Mouse (Mus musculus) kidney, postnatal 0 days (tissue): Measurements from ENCODE around the gene Hspa1l. TPM values are rescaled to one million over a fixed set of nuclear protein-coding genes. Genes with fewer than 3 reads are reported as not detected.
"Not testable (repeated sequence)": the region's sequence is repeated elsewhere in the genome, so short reads cannot be mapped to it uniquely, and the experiment has no call there.

Experiments used
- ATAC-seq: fragments of 200-750 bp; cut with Nextera tagmentation; replicated peaks from 2 replicates; pipeline ENCODE4 v1.8.0; 2017; ENCODE audit warnings: low read depth, moderate number of reproducible peaks, moderate TSS enrichment, moderate library complexity; ENCODE audit not compliant: low FRiP score
- DNase-seq: peaks from one replicate; pipeline ENCODE4 v3.0.0-alpha.2; 2016; ENCODE audit warnings: low spot score
- H3K27ac ChIP-seq: fragments of 300-500 bp; sonication (generic); 2 replicates; pipeline ENCODE4 v1.5.1; 2014; ENCODE audit warnings: mild to moderate bottlenecking
- H3K27me3 ChIP-seq: fragments of 300-500 bp; sonication (generic); 2 replicates; pipeline ENCODE4 v1.6.1; 2014; ENCODE audit warnings: low read length, mixed read lengths; ENCODE audit not compliant: insufficient read depth
- H3K36me3 ChIP-seq: fragments of 300-500 bp; sonication (generic); 2 replicates; pipeline ENCODE4 v1.6.1; 2014; ENCODE audit warnings: low read length, mixed read lengths; ENCODE audit not compliant: insufficient read depth
- H3K4me1 ChIP-seq: fragments of 300-500 bp; sonication (generic); replicated peaks from 2 replicates; pipeline ENCODE4 v1.6.1; 2014; ENCODE audit warnings: antibody characterized with exemption, low read length, mixed read lengths; ENCODE audit not compliant: insufficient read depth
- H3K4me2 ChIP-seq: fragments of 300-500 bp; sonication (generic); 2 replicates; pipeline ENCODE4 v1.6.1; 2014; ENCODE audit warnings: mild to moderate bottlenecking, low read length, moderate library complexity, mixed read lengths
- H3K4me3 ChIP-seq: fragments of 300-500 bp; sonication (generic); replicated peaks from 2 replicates; pipeline ENCODE4 v1.5.1; 2014; ENCODE audit warnings: low read depth, low read length
- H3K9ac ChIP-seq: fragments of 300-500 bp; sonication (generic); 2 replicates; pipeline ENCODE4 v1.6.1; 2014; ENCODE audit warnings: low read depth, low read length
- H3K9me3 ChIP-seq: fragments of 300-500 bp; sonication (generic); replicated peaks from 2 replicates; pipeline ENCODE4 v1.6.1; 2016; ENCODE audit warnings: low read length, inconsistent platforms, mixed read lengths
- CTCF ChIP-seq: IDR thresholded peaks from 2 replicates; pipeline ENCODE4 v1.5.1; 2016; ENCODE audit warnings: antibody characterized with exemption, low read depth, mild to moderate bottlenecking, moderate library complexity
- WGBS: fragments of 180-500 bp; shearing (Covaris S2); extraction: QIAGEN DNeasy Blood & Tissue Kit; methylation state at CpG from one replicate; pipeline ENCODE4 v1.1.7; 2014; 5-methylcytosine and 5-hydroxymethylcytosine counted together
- polyA plus RNA-seq: library from polyadenylated mRNA; unstranded; fragments of >200 nt; fragmentation: Nextera tagmentation; extraction: Ambion mirVana; gene quantifications from 2 replicates; pipeline ENCODE4 v1.2.1, GENCODE M21; 2015

The Hspa1l gene
- polyA plus RNA-seq, 1 experiment from 2014 or later = 0.72 TPM

DNA sequence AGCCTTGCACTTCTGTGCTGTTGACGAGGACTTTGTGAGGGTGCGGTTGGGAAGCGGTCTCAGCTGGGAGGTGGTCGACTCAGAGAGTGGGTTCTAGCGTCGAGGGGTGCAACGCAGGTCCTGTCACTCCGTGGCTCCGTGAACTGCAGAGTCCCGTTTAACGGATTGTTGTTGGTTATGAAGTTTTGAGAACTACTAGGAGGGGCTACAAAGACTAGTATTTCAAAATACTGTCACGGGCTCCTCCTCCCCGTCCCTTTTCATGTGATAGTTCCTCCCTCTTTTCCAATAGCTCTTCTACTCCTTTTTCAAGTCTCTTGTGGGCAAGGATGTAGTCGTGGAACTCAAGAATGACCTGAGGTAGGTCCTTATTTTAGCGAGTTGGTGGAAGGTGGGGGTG is 9.8 kb downstream of the Hspa1l start:
- WGBS = under 1% methylated on average over 15 of the region's 15 CpGs
- Histone ChIP-seq H3K36me3 (peaks cover 13% of the 10 kb centered on the region), H3K9me3 (no peaks in the 10 kb centered on the region), H3K9ac (peak overlapping the region; percentile 80), H3K4me1 (0 out of 2 replicates have a peak, but pooled peaks cover 6% of the 10 kb centered on the region), H3K4me3 (peak overlapping the region; percentile 80), H3K4me2 (peak overlapping the region; percentile 98), H3K27me3 (no peaks in the 10 kb centered on the region), H3K27ac (peak overlapping the region; percentile 95)
- DNase-seq (peak; percentile 41), ATAC-seq (no peak)
- TF ChIP-seq CTCF = no peak

DNA sequence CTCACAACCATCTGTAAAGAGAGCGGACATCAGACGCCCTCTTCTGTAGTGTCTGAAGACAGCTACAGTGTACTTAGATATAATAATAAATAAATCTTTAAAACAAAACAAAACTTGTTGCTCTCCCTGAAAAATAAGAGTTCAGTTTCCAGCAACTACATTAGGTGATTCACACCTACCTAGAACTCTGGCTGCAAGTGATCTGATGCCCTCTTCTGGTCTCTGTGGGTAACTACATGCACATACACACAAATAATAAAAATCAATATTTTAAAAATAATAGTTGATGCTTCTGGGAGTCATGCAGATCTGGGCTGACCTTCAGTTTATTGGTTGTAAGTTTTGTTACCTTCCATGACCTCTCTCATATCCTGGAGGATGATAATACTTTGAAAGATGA is 11.7 kb downstream of the Hspa1l start:
- peak; percentile 84 for TF ChIP-seq CTCF
- DNase-seq (peak; percentile 78), ATAC-seq (no peak)
- no peak overlapping the region for H3K27ac ChIP-seq
- no peak overlapping the region for H3K9ac ChIP-seq
- no peaks in the 10 kb centered on the region for H3K9me3 ChIP-seq
- H3K4me2 ChIP-seq = no peak overlapping the region
- 0 out of 2 replicates have a peak, but pooled peaks cover 6% of the 10 kb centered on the region for H3K4me1 ChIP-seq
- H3K27me3 ChIP-seq = no peaks in the 10 kb centered on the region
- WGBS = 74% methylated on average over 2 of the region's 2 CpGs
- peaks cover 13% of the 10 kb centered on the region for H3K36me3 ChIP-seq
- no peak overlapping the region for H3K4me3 ChIP-seq

GRCm38 (mm10) chr17:34994751-34995150 is 22.2 kb downstream of the Hspa1l start:
- H3K9me3 ChIP-seq = no peaks in the 10 kb centered on the region
- H3K36me3 ChIP-seq = peaks cover 6% of the 10 kb centered on the region; the same call in 1 of the 2 replicates
- no peak overlapping the region for H3K27ac ChIP-seq
- H3K27me3 ChIP-seq = no peaks in the 10 kb centered on the region
- no peak overlapping the region for H3K4me3 ChIP-seq
- no peak overlapping the region for H3K4me2 ChIP-seq
- H3K4me1 ChIP-seq = peaks cover 6% of the 10 kb centered on the region; the same call in 1 of the 2 replicates
- no peak for DNase-seq
- no peak for ATAC-seq
- H3K9ac ChIP-seq = no peak overlapping the region
- TF ChIP-seq CTCF = no peak

DNA sequence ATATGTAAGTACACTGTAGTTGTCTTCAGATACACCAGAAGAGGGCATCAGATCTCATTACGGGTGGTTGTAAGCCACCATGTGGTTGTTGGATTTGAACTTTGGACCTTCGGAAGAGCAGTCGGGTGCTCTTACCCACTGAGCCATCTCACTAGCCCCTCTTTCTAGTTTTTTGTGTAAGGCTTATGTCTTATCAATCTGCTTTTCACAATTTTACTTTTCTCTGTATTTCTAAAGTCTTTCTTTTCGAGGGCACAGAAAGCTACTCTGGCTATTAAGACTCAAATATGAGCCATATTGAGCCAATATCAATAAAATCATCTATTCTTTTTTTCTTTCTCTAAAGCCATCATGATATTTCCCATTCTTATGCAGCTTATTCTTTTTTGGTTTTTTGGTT is 22.7 kb downstream of the Hspa1l start:
- not testable (repeated sequence) for H3K27ac ChIP-seq, H3K36me3 ChIP-seq, H3K9me3 ChIP-seq, ATAC-seq, H3K4me3 ChIP-seq, H3K9ac ChIP-seq, H3K4me2 ChIP-seq, DNase-seq, H3K4me1 ChIP-seq, H3K27me3 ChIP-seq
- WGBS = 88% methylated on average over 4 of the region's 4 CpGs

DNA sequence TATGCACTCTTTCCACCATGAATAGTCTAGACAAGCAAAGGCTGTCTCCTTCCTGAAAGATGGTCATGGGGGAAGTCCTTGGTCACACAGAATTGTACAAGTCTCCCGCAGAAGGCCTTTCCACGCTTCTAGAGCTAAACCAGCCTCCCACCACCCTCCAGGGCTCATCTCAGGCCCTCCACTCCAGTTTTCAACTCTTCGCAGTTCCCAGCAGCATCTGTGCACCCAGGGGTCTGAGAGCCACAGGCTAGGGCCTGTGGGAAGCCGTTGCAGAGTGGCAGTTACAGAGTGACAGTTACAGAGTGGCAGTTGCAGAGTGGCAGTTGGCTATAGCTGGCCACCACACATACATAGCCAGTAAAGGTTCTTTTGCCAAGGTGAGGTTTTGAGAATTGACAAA is 23.4 kb downstream of the Hspa1l start:
- WGBS = over 99% methylated on average over 4 of the region's 4 CpGs
- H3K27me3 ChIP-seq, H3K27ac ChIP-seq, H3K9ac ChIP-seq, H3K9me3 ChIP-seq, H3K4me1 ChIP-seq, DNase-seq, H3K4me3 ChIP-seq, H3K36me3 ChIP-seq, ATAC-seq, H3K4me2 ChIP-seq: not testable (repeated sequence)

GRCm38 (mm10) chr17:34996411-34997141 is 24.1 kb downstream of the Hspa1l start:
- Histone ChIP-seq H3K4me1 (peaks cover 8% of the 10 kb centered on the region; the same call in 1 of the 2 replicates), H3K27me3 (no peaks in the 10 kb centered on the region), H3K9me3 (no peaks in the 10 kb centered on the region), H3K4me2 (0 out of 2 replicates have a peak overlapping the region, but pooled peaks have one; percentile 18), H3K4me3 (no peak overlapping the region), H3K9ac (no peak overlapping the region), H3K27ac (no peak overlapping the region), H3K36me3 (no peaks in the 10 kb centered on the region)
- no peak for TF ChIP-seq CTCF
- WGBS = 79% methylated on average over 12 of the region's 14 CpGs
- ATAC-seq = no peak
- DNase-seq = no peak

DNA sequence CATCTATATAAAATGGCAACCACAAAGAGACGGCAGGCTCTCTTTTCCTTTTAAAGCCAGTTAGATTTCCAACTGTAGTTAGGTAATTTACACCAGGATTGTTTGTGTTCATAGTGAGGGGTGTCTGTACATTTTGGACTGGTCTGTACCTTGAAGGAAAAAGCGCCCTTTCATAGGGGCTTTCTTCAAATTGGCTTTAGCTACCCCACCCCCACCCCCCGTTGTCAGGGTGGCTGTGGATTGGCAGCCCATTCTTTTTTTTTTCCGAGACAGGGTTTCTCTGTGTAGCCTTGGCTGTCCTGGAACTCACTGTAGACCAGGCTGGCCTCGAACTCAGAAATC is 24.6 kb downstream of the Hspa1l start:
- H3K4me2 ChIP-seq = 0 out of 2 replicates have a peak overlapping the region, but pooled peaks have one; percentile 18

More for the DNA sequence above, 24.6 kb downstream of the Hspa1l start:
- no peaks in the 10 kb centered on the region for H3K36me3 ChIP-seq
- no peak overlapping the region for H3K9ac ChIP-seq
- H3K9me3 ChIP-seq = no peaks in the 10 kb centered on the region
- WGBS = 88% methylated on average over 5 of the region's 5 CpGs
- DNase-seq (no peak), ATAC-seq (no peak)
- H3K27ac ChIP-seq = no peak overlapping the region
- TF ChIP-seq CTCF = no peak
- H3K4me3 ChIP-seq = no peak overlapping the region
- no peaks in the 10 kb centered on the region for H3K27me3 ChIP-seq
- peaks cover 8% of the 10 kb centered on the region; the same call in 1 of the 2 replicates for H3K4me1 ChIP-seq
